Mouse (Mus musculus) lung, adult 10 weeks (tissue): ENCODE results near the gene Tbxas1. TPM values are rescaled to one million over a fixed set of nuclear protein-coding genes. Genes with fewer than 3 reads are reported as not detected.

Experiments used
- polyA plus RNA-seq: library from polyadenylated mRNA; stranded (reverse); fragments of 350-450 nt; fragmentation: Illumina TruSeq; extraction: RNeasy Lipid Tissue Mini Kit (QIAGEN cat#74804); gene quantifications from one replicate; pipeline ENCODE4 v1.2.3, GENCODE M21; 2014; ENCODE audit warnings: low read depth, low replicate concordance; ENCODE audit not compliant: insufficient read depth

The Tbxas1 gene
- 7.7 TPM for polyA plus RNA-seq

GRCm38 (mm10) chr6:38875258-38876070 lies at the start of gene Tbxas1:
Gene Tbxas1 (plus strand): TSS chr6:38875404.

GRCm38 (mm10) chr6:38876071-38876911 lies 1.1 kb downstream of the Tbxas1 start, which contains the start of gene Hipk2:
Gene Hipk2 (minus strand): TSS chr6:38876165.

GRCm38 (mm10) chr6:39117584-39118455 lies 242.6 kb downstream of the Tbxas1 start, which contains the start of gene Parp12:
Gene Parp12 (minus strand): TSS chr6:39118349.

Other genes starting within 250 kb of the Tbxas1 start
- 1.5 TPM for gene Klrg2, start 238.2 kb upstream of the Tbxas1 start, polyA plus RNA-seq
- not detected for gene Clec2l, start 212.3 kb upstream of the Tbxas1 start, polyA plus RNA-seq
- 3.2 TPM for gene Hipk2, start 761 bp downstream of the Tbxas1 start, polyA plus RNA-seq
- 22.7 TPM for gene Parp12, start 242.9 kb downstream of the Tbxas1 start, polyA plus RNA-seq